Mouse (Mus musculus) cerebellum, adult 9-10 months (tissue): Measurements from ENCODE around the gene Atp10b.

Source experiments
- DNase-seq: peaks from one replicate; pipeline ENCODE4 v3.0.0; 2022

Gene Atp10b

DNA sequence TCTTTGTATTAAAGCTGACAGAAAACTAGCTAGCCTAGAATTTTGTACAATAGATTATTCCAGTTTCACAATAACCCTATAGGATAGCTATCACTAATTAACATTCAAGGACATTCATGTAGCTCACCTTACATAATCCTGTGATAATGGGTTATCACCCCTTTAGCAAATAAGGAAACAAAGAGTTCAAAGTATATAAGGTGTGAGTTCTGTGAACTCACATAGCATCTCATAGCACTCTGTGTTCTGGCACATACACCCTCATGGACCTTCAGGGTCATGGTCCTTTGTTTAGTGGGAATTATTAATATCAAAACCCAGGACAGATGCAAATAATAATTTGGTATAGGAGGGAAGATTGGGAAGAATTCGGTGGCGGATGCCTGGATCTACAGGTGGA is 50.4 kb downstream of the Atp10b start:
- no peak for DNase-seq

DNA sequence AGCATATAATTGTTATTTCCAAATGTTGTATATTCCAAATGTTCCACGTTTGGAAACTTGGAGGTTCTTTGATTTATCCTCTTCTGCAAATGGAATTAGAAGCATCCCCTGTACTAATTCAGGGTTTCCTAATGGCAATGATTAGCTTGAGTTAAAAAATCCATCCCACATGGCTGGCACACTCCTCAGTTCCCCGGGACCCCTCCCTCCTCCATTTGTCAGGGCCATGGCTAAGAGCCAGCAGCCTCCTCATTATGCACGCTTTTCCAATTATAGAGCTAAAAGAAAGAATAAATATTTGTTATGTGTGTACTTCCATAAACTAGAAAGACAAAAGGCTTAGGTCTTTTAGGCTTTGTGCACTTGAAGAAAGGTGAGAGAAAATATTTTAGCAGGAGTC is 53.9 kb downstream of the Atp10b start:
- no peak for DNase-seq

DNA sequence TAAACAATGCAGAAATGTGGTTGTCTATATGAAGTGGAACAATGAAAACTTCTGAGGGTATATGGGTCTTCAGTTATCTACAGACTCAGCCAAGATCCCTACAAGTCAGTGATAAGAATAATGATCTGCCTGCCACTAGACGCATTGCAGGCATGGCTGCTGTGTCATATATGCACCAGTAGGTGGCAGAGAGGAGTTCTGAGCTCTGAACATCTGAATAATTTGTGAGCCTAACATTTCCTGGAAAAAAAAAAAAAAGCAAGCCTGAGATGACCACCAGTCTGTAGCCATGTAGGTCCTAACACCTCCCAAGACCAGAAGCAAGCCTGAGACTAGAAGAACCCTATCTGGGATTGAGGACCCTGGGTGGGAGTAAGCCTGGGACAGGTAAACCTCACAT is 63.5 kb downstream of the Atp10b start:
- no peak for DNase-seq

DNA sequence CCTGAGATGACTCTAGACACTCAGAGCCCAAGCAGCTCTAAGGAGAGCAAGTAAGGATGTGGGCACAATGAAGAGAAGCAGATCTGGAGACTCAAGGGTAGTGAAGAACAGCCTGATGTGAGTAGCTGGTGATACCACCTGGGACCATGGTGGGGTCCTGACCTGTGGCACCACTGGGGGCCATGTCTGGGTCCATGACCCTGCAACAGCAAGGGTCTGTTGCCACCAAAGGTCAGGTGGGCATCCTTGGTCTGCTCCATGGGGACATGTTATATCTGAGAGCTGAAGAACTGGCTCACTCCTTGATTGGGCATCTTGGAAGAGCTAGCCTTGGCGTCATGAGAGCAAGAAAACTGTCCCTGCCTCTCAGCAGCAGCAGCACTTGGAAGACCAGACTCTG is 64.1 kb downstream of the Atp10b start:
- no peak for DNase-seq

- peak; percentile 20 for DNase-seq
These were observed 67.3 kb downstream of the Atp10b start for GRCm38 (mm10) chr11:43217021-43217420.

DNA sequence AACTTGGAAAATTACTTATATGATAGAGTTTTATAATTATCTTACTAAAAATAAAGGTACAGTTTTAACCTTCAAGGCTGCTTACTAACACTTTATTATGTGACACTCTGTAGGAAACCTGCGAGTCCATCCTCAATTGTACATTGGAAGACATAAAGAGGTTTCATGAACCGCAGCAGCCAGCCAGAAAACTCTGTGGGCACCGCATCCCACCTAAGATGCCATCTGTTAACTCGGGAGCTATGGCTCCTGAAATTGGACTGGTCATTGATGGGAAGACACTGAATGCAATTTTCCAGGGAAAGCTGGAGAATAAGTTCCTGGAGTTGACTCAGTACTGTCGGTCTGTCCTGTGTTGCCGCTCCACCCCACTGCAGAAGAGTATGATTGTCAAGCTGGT is 80.6 kb downstream of the Atp10b start:
- DNase-seq = peak; percentile 37

DNA sequence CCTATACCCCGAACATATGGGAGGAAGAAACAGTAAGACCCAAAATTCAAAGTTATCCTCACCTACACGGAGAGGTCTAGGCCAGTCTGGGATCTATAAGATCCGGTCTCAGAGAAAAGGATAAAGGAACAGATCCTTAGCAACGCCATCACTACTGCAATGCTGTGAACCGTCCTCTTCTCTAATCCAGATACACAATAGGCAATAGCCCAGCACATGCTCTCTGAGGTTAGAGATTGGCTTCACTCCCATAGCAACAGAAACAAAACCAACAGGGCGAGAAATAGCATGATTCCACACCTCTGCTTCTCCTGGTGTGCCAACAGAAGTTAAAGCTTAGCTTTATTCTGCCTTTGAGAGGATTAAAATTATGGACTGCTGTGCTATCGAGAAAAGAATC is 82.4 kb downstream of the Atp10b start:
- peak; percentile 35 for DNase-seq

DNA sequence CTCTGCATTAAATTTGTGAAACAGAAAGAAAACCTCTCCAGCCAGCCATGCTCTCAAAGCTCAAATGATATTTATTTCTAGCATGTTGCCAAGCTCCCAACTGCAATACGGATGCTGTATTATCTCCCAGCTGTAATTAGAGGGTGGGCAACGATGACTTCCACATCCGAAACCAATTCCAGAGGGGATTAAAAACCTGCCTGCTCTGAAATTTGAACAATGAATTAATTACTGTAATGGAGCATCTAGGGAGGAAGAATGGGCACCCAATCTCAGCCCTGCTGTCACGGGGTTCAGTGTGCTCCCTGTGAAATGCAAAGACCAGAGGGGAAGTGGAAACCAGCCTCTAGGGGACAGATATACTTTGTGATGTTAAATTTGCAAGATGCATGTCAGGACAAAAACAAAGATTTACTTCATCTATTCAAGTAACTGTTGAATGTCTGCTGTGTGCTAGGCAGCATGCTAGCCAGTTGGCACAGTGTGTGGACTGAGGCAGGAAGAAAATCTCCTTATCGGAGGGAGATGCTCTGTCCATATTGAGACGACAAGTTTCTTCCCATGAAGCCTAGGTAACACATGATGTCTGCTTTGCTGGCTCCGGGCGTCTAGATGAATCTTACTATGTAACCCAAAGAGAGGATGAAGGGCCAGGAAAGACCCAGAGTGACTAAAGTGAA is 86.8 kb downstream of the Atp10b start:
- DNase-seq = no peak

DNA sequence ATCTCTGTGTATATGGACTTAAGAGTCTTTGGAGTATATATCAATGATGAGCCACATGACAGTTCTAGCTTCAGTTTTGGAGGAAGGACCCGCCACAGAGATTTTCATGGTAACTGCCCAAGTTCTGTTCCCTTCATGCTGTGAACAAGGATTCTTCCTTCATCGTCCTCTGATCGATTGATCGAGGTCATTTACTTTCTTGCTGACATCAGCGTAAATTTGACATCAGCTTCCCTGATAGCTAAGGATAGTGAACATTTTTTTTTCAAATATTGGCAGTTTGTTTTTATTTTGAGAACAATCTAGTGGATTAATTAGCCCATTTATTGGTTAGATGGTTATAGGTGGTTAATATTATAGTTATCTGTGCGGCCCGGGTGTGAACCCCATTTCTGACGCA is 90.1 kb downstream of the Atp10b start:
- no peak for DNase-seq

DNA sequence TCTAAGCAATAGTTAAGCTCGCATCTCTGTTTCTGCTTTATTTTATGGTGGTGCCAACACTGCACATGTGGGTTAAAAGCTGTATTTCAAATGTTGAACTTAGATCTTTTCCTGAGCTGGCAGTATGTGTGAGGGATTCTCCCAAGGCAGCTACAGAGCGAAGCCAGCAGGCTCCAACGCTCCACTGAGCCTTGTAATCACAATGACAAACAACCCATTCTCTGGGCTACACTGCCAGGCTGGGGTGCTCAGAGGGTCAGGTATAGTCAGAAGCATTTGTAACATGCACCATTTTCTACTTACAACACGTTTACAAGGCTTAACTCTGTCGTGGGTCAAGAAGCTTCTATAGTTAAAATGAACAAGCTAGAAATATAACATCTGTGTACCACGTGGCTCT is 103.4 kb downstream of the Atp10b start:
- DNase-seq = no peak

DNA sequence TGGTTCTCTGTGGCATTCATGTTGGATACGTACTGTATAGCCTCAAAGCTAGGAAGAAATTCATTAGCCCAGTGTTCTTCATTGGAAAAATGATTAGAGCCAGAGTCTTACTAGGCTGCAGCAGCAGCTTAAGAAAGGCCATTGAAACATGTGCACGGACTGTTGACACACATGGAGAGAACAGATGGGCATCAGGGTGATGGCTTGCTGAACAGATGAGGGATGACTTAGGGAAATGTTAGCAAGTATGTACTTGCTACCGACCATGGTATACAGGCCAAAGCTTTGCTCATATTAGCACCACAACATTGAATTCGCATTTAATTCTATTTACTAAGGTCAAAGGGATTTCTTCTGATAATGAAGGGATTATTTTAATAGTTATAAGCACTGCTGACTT is 105.6 kb downstream of the Atp10b start:
- DNase-seq = no peak

DNA sequence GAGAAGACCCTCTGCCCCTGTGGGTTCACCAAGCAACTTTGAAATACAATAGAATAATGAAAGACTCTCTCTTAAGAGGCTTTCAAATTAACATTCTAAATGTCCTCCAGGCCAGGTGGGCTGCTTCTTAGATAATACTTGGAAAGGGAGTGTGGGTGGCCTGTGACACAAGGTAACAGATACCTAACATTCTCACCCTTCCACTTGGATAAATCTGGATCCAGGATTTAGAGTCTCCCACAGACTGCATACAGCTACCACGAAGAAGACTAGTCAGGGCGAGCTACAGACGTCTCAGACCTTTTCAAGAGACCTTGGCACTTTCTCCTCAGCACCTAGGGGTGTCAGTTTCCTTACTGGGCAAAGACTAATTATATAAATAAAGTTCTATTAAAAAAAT is 107.6 kb downstream of the Atp10b start:
- DNase-seq = no peak

DNA sequence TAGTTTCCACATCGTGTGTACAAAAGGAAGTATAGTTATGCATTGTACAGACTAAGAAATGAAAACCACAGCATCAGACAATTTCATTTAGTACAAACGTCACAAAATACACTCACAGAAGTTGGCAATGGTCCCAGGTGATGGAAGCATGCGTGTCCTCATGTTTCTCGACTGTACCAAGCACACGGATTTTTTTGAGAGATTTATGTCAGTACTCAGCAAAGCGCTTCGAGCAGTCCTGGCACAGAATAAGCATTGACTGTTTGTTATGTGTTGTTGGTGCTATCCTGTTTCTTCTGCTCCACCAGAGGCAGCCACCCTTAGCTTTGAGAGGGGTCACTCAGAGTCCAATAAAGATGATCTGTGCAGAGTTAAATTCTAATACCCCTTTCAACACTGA is 108.1 kb downstream of the Atp10b start:
- DNase-seq = no peak

GRCm38 (mm10) chr11:43263548-43264218 is 114.0 kb downstream of the Atp10b start:
- DNase-seq = peak; percentile 83

GRCm38 (mm10) chr11:43267505-43267904 is 117.8 kb downstream of the Atp10b start:
- no peak for DNase-seq

- DNase-seq = no peak
These were observed 120.0 kb downstream of the Atp10b start for GRCm38 (mm10) chr11:43269503-43270255.

GRCm38 (mm10) chr11:43270256-43270806 is 120.7 kb downstream of the Atp10b start:
- DNase-seq = no peak

DNA sequence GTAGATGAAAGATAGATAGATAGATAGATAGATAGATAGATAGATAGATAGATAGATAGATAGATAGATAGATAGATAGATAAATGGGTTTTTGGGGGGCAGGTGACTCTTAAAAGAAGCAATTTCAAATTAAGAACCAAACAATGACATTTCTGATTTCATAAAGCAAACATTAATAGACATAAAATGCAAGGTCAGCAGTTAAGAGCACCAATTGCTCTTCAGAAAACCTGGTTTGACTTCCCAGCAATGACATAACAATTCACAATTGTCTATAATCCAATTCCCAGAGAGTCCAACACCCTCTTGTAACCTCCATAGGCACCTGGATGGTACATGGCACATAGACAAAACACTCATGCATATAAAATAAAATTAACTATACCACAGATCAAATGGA is 124.2 kb downstream of the Atp10b start:
- DNase-seq = no peak

- DNase-seq = peak; percentile 60
These were observed 147.9 kb downstream of the Atp10b start for GRCm38 (mm10) chr11:43297584-43297983.

GRCm38 (mm10) chr11:43311000-43311399 is 161.3 kb downstream of the Atp10b start:
- no peak for DNase-seq
